Mouse (Mus musculus) spleen, adult 2 months (tissue): Measurements from ENCODE around the gene Fancf.

Experiments used
- CTCF ChIP-seq: fragments of 200-500 bp; IDR thresholded peaks from 2 replicates; pipeline ENCODE4 v1.5.1; 2011; ENCODE audit warnings: mild to moderate bottlenecking, inconsistent platforms; ENCODE audit not compliant: insufficient read depth, insufficient read length, insufficient replicate concordance; ENCODE audit errors: extremely low read depth
- POLR2A ChIP-seq: fragments of 200-500 bp; IDR thresholded peaks from 2 replicates; pipeline ENCODE4 v1.6.1; 2011; ENCODE audit warnings: low read depth, low read length, inconsistent platforms

DNA sequence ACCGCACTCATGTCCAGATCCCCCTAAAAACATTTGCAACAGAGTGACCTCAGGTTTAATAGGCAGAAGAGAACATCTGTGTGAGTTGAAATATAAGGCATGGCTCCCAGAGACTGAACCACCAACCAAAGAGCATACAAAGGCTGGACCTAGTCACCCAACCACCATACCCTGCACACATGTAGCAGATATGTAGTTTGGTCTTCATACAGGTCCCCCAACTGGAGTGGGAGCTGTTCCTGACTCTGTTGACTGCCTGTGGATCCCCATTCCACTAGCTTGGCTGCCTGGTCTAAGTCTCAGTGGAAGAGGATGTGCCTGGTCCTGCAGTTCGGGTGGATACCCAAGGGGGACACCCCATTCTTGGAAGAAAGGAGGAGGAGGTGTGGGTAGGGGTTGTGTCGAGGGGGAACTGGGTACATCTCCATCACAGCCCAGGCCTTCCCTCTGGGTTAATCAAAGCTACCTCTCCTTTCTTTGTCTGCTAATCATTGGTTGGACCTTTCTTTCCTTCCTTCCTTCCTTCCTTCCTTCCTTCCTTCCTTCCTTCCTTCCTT lies 45.7 kb downstream of the Fancf start:
- TF ChIP-seq CTCF: no peak
- TF ChIP-seq POLR2A: no peak
